Mouse (Mus musculus): ENCODE data around the gene Cpa1. TPM values are rescaled to one million over a fixed set of nuclear protein-coding genes. Genes with fewer than 3 reads are reported as not detected.

Gene Cpa1
- polyA plus RNA-seq, 1 experiment from 2014 or later: 0.16 TPM

DNA sequence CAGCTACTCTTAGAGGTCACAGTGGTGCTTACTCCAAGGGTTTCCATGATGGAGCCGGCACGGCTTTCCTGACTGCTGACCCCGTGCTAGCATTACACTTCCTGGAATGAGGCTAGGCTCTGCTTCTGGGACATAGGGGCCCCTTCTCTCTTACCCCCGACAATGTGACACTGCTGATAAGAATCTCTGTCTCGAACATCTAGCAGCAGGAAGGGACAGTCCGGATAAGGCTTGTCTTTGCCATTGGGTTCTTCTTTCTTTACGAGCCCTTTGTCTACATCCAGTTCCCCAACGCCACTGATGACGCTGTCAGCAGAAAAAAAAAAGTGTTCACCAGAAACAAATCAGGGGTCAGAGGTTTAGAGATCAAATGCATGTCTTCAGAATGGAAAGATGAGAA lies 19.6 kb downstream of the Cpa1 start:
- Histone ChIP-seq H3K27ac (peak overlapping the region; percentile 78), H3K4me3 (no peak overlapping the region)

DNA sequence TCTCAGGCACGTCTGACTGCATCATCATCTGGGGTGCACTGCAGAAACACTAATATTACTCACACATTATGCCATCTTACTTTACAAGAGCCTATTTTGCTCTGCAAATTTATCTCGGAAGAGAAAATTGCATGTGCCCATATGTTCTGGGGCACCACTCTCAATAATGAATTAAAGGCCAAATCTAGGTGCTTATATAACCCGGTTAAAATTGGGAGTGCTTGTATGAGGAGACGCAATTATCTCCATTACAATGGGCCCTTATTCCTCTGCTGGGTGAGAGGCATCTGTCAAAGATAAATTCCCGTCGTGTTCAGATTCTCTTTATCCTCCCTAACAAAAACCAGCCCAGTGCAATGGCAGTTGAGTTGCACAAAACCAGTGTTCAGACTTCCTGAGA lies 25.8 kb downstream of the Cpa1 start:
- H3K4me3 ChIP-seq: no peak overlapping the region
- H3K27me3 ChIP-seq (ENCODE audit: insufficient read depth, poor library complexity, severe bottlenecking): 0 out of 2 replicates have a peak, but pooled peaks cover 6% of the 10 kb centered on the region
- 33% methylated on average over 6 of the region's 6 CpGs for WGBS
- no peaks in the 10 kb centered on the region for H3K9me3 ChIP-seq
- DNase-seq (ENCODE audit: low spot score): no peak
- H3K27ac ChIP-seq: peak overlapping the region; percentile 82
- peaks cover 73% of the 10 kb centered on the region for H3K4me1 ChIP-seq (replicated peaks)
- H3K36me3 ChIP-seq: peaks cover 8% of the 10 kb centered on the region; the same call in 1 of the 2 replicates

More for the DNA sequence above, 19.6 kb downstream of the Cpa1 start:
- Histone ChIP-seq H3K27me3 (ENCODE audit: insufficient read depth, poor library complexity, severe bottlenecking) (peaks cover 6% of the 10 kb centered on the region; the same call in 1 of the 2 replicates), H3K4me1 (replicated peaks) (peaks cover 74% of the 10 kb centered on the region), H3K9me3 (no peaks in the 10 kb centered on the region), H3K36me3 (peaks cover 24% of the 10 kb centered on the region)
- WGBS: 58% methylated on average over 9 of the region's 9 CpGs
- no peak for DNase-seq (ENCODE audit: low spot score)

- Histone ChIP-seq H3K36me3 (peaks cover 6% of the 10 kb centered on the region; the same call in 1 of the 2 replicates), H3K4me1 (replicated peaks) (peaks cover 67% of the 10 kb centered on the region), H3K27me3 (ENCODE audit: insufficient read depth, poor library complexity, severe bottlenecking) (0 out of 2 replicates have a peak, but pooled peaks cover 10% of the 10 kb centered on the region), H3K9me3 (no peaks in the 10 kb centered on the region), H3K27ac (peak overlapping the region; percentile 82), H3K4me3 (no peak overlapping the region)
- DNase-seq (ENCODE audit: low spot score): no peak
- WGBS: 53% methylated on average over 4 of the region's 4 CpGs
These were observed 26.3 kb downstream of the Cpa1 start for GRCm38 (mm10) chr6:30665296-30665695.

- Histone ChIP-seq H3K27me3 (ENCODE audit: insufficient read depth, poor library complexity, severe bottlenecking) (0 out of 2 replicates have a peak, but pooled peaks cover 10% of the 10 kb centered on the region), H3K9me3 (no peaks in the 10 kb centered on the region), H3K27ac (peak overlapping the region; percentile 82), H3K36me3 (no peaks in the 10 kb centered on the region), H3K4me3 (no peak overlapping the region), H3K4me1 (replicated peaks) (peaks cover 63% of the 10 kb centered on the region)
- 21% methylated on average over 6 of the region's 6 CpGs for WGBS
- DNase-seq (ENCODE audit: low spot score): no peak
These were observed 27.0 kb downstream of the Cpa1 start for GRCm38 (mm10) chr6:30666043-30666442.

DNA sequence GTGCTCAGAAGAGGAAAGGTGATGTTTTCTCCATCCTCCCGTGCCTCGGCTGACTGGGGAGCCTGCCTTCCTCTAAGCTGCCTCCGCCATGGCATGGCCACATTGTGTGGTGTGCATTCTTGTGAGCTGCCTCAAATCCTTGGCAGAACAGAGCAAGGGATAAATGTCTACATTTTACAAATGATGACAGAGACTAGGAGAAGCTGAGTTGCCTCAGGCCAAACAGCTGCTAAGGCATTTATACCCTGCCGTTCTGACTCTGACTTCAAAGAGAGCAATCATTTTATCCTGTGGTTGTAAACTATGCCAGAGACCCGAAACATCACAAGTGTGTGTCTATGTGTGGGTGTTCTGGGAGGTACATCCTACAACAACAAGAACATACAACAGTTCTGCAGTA lies 28.6 kb downstream of the Cpa1 start:
- 0 out of 2 replicates have a peak, but pooled peaks cover 10% of the 10 kb centered on the region for H3K27me3 ChIP-seq (ENCODE audit: insufficient read depth, poor library complexity, severe bottlenecking)
- 66% methylated on average over 5 of the region's 5 CpGs for WGBS
- no peaks in the 10 kb centered on the region for H3K36me3 ChIP-seq
- no peak for DNase-seq (ENCODE audit: low spot score)
- H3K4me3 ChIP-seq: no peak overlapping the region
- peaks cover 60% of the 10 kb centered on the region for H3K4me1 ChIP-seq (replicated peaks)
- H3K9me3 ChIP-seq: no peaks in the 10 kb centered on the region
- peak overlapping the region; percentile 6; the same call in 1 of the 2 replicates for H3K27ac ChIP-seq

DNA sequence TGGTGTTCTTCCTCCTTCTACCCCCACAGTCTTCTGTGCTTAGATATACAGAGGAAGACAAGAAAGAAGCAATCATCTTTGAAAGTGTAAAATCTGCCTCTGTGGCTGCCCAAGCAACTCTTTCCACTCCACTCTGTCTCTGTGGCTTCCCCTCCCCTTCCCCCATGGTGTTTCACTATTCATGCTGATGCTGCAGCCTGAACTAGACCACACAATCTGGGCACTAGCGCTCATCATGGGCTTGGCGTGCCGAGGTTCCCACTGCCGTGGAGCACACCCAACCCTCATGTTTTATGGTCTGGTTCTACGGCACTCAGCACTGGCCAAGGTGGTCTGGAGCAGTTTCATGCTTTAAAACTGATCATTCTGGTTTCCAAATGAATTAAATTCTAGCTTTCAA lies 32.7 kb downstream of the Cpa1 start:
- H3K27ac ChIP-seq: peak overlapping the region; percentile 54
- WGBS: 84% methylated on average over 5 of the region's 5 CpGs
- H3K9me3 ChIP-seq: no peaks in the 10 kb centered on the region
- DNase-seq (ENCODE audit: low spot score): no peak
- no peak overlapping the region for H3K4me3 ChIP-seq
- H3K36me3 ChIP-seq: no peaks in the 10 kb centered on the region
- 0 out of 2 replicates have a peak, but pooled peaks cover 10% of the 10 kb centered on the region for H3K27me3 ChIP-seq (ENCODE audit: insufficient read depth, poor library complexity, severe bottlenecking)
- H3K4me1 ChIP-seq (replicated peaks): peaks cover 71% of the 10 kb centered on the region

DNA sequence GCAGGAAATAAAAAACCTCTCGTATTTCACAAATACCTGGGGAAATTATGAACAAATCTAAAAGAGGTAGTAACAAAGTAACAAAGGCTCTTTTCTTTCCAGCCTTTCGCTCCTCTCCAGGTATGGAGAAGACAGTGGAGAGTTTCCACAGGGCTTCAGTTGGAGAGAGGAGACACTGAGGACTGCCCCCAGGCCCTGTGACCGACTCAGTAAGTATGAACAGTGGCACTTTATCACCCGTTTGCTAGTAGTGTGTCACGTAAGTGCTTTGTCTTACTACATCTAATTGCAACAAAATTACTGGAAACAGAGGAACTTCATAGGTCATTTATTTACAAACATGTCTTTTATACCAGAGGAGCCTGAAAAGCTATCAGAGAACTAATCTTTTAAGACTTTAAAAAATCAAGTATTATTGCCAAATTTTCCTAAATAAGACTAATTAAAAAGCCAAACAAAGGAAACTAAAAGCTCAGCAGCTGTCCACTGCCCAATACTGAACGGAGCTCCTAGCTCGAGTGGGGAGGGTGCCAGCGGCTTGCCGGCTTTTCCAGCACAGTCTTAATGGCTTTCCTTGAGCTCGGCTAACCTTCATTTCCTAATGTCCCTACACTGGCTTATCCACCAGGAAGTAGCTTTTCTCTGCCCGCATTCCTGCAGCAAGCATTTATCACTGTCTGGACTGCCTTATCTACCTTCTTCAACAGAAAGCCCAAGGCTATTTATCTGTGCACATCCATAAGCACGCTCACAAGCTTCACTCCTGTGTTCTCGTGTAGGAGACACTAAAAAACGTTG lies 34.9 kb downstream of the Cpa1 start:
- Histone ChIP-seq H3K36me3 (no peaks in the 10 kb centered on the region), H3K27ac (peak overlapping the region; percentile 94), H3K4me3 (no peak overlapping the region), H3K4me1 (replicated peaks) (peaks cover 68% of the 10 kb centered on the region), H3K27me3 (ENCODE audit: insufficient read depth, poor library complexity, severe bottlenecking) (0 out of 2 replicates have a peak, but pooled peaks cover 10% of the 10 kb centered on the region), H3K9me3 (no peaks in the 10 kb centered on the region)
- WGBS: 58% methylated on average over 14 of the region's 14 CpGs
- no peak for DNase-seq (ENCODE audit: low spot score)

DNA sequence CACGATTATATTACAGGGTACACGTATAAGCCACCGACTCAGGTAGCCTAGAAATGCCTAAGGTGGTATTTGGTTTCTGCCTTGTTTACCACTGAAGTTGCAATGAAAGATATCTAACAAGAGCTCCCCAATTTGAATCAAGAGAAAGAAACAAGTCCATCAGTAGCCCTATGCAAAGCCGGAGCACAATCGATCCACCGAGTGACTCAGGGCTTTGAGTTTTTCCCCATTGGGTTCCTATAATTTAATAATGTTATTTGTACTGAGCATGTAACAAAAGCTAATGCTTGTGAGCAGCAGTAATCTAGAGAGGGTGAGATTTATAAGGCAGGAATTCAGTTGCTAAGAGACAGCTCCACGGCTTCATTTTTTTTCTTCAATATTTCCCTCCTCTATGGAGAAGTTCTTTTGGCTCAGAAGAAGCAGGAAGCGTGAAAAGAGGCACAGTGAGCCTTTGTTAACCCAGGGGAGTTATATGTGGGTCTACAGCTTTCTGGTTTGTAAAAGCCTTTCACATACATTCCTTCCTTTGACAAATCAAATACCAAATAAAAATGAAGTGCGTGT lies 35.8 kb downstream of the Cpa1 start:
- 0 out of 2 replicates have a peak, but pooled peaks cover 3% of the 10 kb centered on the region for H3K27me3 ChIP-seq (ENCODE audit: insufficient read depth, poor library complexity, severe bottlenecking)
- H3K4me1 ChIP-seq (replicated peaks): peaks cover 76% of the 10 kb centered on the region
- no peaks in the 10 kb centered on the region for H3K36me3 ChIP-seq
- 53% methylated on average over 9 of the region's 9 CpGs for WGBS
- no peak overlapping the region for H3K4me3 ChIP-seq
- H3K27ac ChIP-seq: peak overlapping the region; percentile 94
- H3K9me3 ChIP-seq: no peaks in the 10 kb centered on the region
- DNase-seq (ENCODE audit: low spot score): no peak

- no peak for DNase-seq (ENCODE audit: low spot score)
- Histone ChIP-seq H3K36me3 (no peaks in the 10 kb centered on the region), H3K27ac (peak overlapping the region; percentile 94), H3K27me3 (ENCODE audit: insufficient read depth, poor library complexity, severe bottlenecking) (no peaks in the 10 kb centered on the region), H3K4me3 (peak overlapping the region; percentile 35), H3K4me1 (replicated peaks) (peaks cover 80% of the 10 kb centered on the region), H3K9me3 (no peaks in the 10 kb centered on the region)
- WGBS: 20% methylated on average over 11 of the region's 11 CpGs
These were observed 36.3 kb downstream of the Cpa1 start for GRCm38 (mm10) chr6:30675281-30675771.

- no peak overlapping the region for H3K4me3 ChIP-seq
- no peak overlapping the region for H3K27ac ChIP-seq
- WGBS: 90% methylated on average over 6 of the region's 6 CpGs
- H3K36me3 ChIP-seq: no peaks in the 10 kb centered on the region
- H3K27me3 ChIP-seq (ENCODE audit: insufficient read depth, poor library complexity, severe bottlenecking): no peaks in the 10 kb centered on the region
- no peaks in the 10 kb centered on the region for H3K9me3 ChIP-seq
- H3K4me1 ChIP-seq (replicated peaks): peaks cover 81% of the 10 kb centered on the region
- no peak for DNase-seq (ENCODE audit: low spot score)
These were observed 37.5 kb downstream of the Cpa1 start for GRCm38 (mm10) chr6:30676506-30676905.

DNA sequence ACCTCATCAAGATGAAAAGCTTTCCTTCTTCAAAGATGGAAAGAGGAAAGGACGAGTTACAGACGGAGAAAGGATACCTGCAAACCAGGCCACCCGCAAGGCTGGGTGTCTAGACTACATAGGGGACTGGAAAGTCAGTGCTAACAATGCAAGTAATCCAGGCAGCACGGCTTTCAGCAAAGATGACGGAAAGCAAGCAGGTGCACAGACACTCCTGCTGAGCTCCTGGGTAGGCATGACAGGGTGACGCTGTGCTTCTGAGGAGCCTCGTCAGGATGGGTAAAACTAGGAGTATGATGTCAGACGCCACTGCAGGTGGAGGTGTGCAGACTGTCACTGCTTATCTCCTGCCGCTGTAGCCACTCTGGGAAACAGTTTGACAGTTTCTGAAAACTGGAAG lies 38.6 kb downstream of the Cpa1 start:
- WGBS: 82% methylated on average over 9 of the region's 9 CpGs
- H3K9me3 ChIP-seq: no peaks in the 10 kb centered on the region
- no peaks in the 10 kb centered on the region for H3K27me3 ChIP-seq (ENCODE audit: insufficient read depth, poor library complexity, severe bottlenecking)
- H3K4me3 ChIP-seq: no peak overlapping the region
- no peaks in the 10 kb centered on the region for H3K36me3 ChIP-seq
- peak overlapping the region; percentile 66 for H3K27ac ChIP-seq
- no peak for DNase-seq (ENCODE audit: low spot score)
- H3K4me1 ChIP-seq (replicated peaks): peaks cover 82% of the 10 kb centered on the region

DNA sequence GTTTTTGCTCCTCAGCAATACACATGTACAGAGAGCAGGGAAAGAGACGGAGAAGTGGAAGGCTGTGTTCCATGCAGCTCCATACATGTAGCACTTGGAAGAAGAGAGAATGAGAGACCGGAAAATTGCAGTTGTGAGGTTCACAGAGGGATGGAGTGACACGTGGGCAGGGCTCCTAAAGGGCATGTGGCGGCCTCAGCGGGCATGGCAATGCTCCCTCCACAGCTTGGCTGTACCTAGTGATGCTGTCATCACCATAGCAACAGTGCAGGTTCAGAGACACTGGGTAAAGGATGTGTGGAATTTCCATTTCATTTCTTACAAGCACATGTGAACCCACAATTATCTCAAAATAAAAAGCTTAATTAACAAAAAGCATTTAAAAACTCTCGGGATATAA lies 39.5 kb downstream of the Cpa1 start:
- no peaks in the 10 kb centered on the region for H3K36me3 ChIP-seq
- no peaks in the 10 kb centered on the region for H3K9me3 ChIP-seq
- H3K27me3 ChIP-seq (ENCODE audit: insufficient read depth, poor library complexity, severe bottlenecking): no peaks in the 10 kb centered on the region
- DNase-seq (ENCODE audit: low spot score): no peak
- H3K4me3 ChIP-seq: no peak overlapping the region
- peaks cover 81% of the 10 kb centered on the region for H3K4me1 ChIP-seq (replicated peaks)
- H3K27ac ChIP-seq: peak overlapping the region; percentile 75
- 51% methylated on average over 6 of the region's 6 CpGs for WGBS

- no peak overlapping the region for H3K4me3 ChIP-seq
- H3K27ac ChIP-seq: peak overlapping the region; percentile 53; the same call in 1 of the 2 replicates
- no peaks in the 10 kb centered on the region for H3K36me3 ChIP-seq
- H3K27me3 ChIP-seq (ENCODE audit: insufficient read depth, poor library complexity, severe bottlenecking): no peaks in the 10 kb centered on the region
- H3K9me3 ChIP-seq: no peaks in the 10 kb centered on the region
- WGBS: 69% methylated on average over 5 of the region's 5 CpGs
- DNase-seq (ENCODE audit: low spot score): no peak
- H3K4me1 ChIP-seq (replicated peaks): peaks cover 71% of the 10 kb centered on the region
These were observed 40.5 kb downstream of the Cpa1 start for GRCm38 (mm10) chr6:30679567-30679966.
